11 mouse cellular contexts compared by ENCODE assay signal in the genomic region with DNA sequence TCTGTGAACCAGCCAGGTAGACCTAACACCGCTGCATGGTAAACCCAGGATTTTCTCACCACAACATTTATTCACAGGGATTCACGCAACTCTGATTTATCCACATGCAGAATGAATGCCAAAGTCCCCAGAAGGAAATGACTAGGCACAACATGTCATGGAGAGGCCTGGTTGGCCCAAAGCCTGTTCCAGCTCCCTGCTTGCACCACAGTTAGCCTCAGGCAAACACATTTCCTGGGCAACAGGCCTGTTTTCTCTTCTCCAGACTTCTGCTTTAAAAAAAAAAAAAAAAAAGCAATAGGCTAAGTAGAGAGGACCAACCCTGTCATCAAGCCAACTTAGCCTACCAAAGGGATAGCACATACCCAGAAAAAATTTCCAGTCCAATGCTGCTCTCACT. TPM values are rescaled to one million over a fixed set of nuclear protein-coding genes. Genes with fewer than 3 reads are reported as not detected.
DNase-seq lines count a peak whose midpoint lies in the region; ATAC-seq and TF ChIP-seq lines count a peak whose summit lies in the region.
"Had no signal": no experiment of that assay in that cellular context is flagged by ENCODE, and none has a peak within 500 bp of the region (broad histone marks: within the 10 kb centered on the region; RNA-seq: fewer than 3 reads in every experiment).

No protein-coding gene starts in this region.

- 81% methylated on average over 2 of the region's 2 CpGs for WGBS in neural tube, embryonic 15.5 days
- WGBS in lung, embryonic 16.5 days, result 74% methylated on average over 2 of the region's 2 CpGs

- ATAC-seq in neural tube, embryonic 15.5 days (ENCODE audit: low FRiP score), result no peak
- ATAC-seq in lung, embryonic 16.5 days (ENCODE audit: low read depth), result peak; percentile 57; the same call in 1 of the 2 replicates

- no peak for TF ChIP-seq CTCF in gastrocnemius, adult 2 months (IDR thresholded peaks at IDR 0.05)

- no peaks in the 10 kb centered on the region for H3K9me3 ChIP-seq in neural tube, embryonic 15.5 days (replicated peaks)
- no peaks in the 10 kb centered on the region for H3K9me3 ChIP-seq in lung, embryonic 16.5 days (ENCODE audit: control insufficient read depth, low read length)
- H3K9me3 ChIP-seq: embryonic facial prominence, embryonic 12.5 days; stomach, embryonic 15.5 days had no signal

- H3K27ac ChIP-seq in neural tube, embryonic 15.5 days (replicated peaks), result 0 out of 2 replicates have a peak overlapping the region, but pooled peaks have one; percentile 33
- H3K27ac ChIP-seq in gastrocnemius, adult 2 months, result peak overlapping the region; percentile 79
- H3K27ac ChIP-seq in lung, embryonic 16.5 days (ENCODE audit: low read length), result no peak overlapping the region
- H3K27ac ChIP-seq: embryonic facial prominence, embryonic 12.5 days; liver, embryonic 14.5 days; stomach, embryonic 15.5 days had no signal

- no peaks in the 10 kb centered on the region for H3K36me3 ChIP-seq in neural tube, embryonic 15.5 days
- no peaks in the 10 kb centered on the region for H3K36me3 ChIP-seq in lung, embryonic 16.5 days (ENCODE audit: control insufficient read depth, insufficient read depth, low read length)
- H3K36me3 ChIP-seq: embryonic facial prominence, embryonic 12.5 days; stomach, embryonic 15.5 days had no signal

- intact Hi-C loops in gastrocnemius, adult 2 months (cut with DNase I), result no loop called here

- peak; percentile 36 to 74 for DNase-seq in adrenal gland, adult (ENCODE audit: inconsistent age in 2 of 2, low spot score in 1 of 2)
- no peak for DNase-seq in adrenal gland, adult 18-20 months (ENCODE audit: low spot score in 2 of 2)
- DNase-seq in neural tube, embryonic 10.5 days (ENCODE audit: extremely low spot score, low spot score), result no peak
- peak; percentile 84 for DNase-seq in gastrocnemius, adult 2 months
- no peak for DNase-seq in frontal cortex, postnatal 25 days (ENCODE audit: low spot score in 2 of 2)
- DNase-seq in left cerebral cortex, adult 9 months (ENCODE audit: low spot score in 2 of 2), result no peak

- peaks cover 24% of the 10 kb centered on the region for H3K4me1 ChIP-seq in neural tube, embryonic 15.5 days
- peaks cover 5% of the 10 kb centered on the region for H3K4me1 ChIP-seq in lung, embryonic 16.5 days (replicated peaks; ENCODE audit: control insufficient read depth, insufficient read depth, low read length)
- H3K4me1 ChIP-seq: embryonic facial prominence, embryonic 12.5 days had no signal

- H3K9ac ChIP-seq in neural tube, embryonic 15.5 days (replicated peaks), result no peak overlapping the region
- no peak overlapping the region for H3K9ac ChIP-seq in lung, embryonic 16.5 days (ENCODE audit: low read length)
- H3K9ac ChIP-seq: embryonic facial prominence, embryonic 12.5 days; liver, embryonic 14.5 days; stomach, embryonic 15.5 days had no signal

- H3K4me2 ChIP-seq in neural tube, embryonic 15.5 days, result no peak overlapping the region
- no peak overlapping the region for H3K4me2 ChIP-seq in lung, embryonic 16.5 days (ENCODE audit: low read depth, low read length)
- H3K4me2 ChIP-seq: embryonic facial prominence, embryonic 12.5 days; stomach, embryonic 15.5 days had no signal

- H3K4me3 ChIP-seq in neural tube, embryonic 15.5 days (replicated peaks), result no peak overlapping the region
- H3K4me3 ChIP-seq in gastrocnemius, adult 2 months, result no peak overlapping the region; the same call in 1 of the 2 replicates
- no peak overlapping the region for H3K4me3 ChIP-seq in lung, embryonic 16.5 days (ENCODE audit: low read length)
- H3K4me3 ChIP-seq: embryonic facial prominence, embryonic 12.5 days; stomach, embryonic 15.5 days had no signal

- H3K27me3 ChIP-seq in neural tube, embryonic 15.5 days (replicated peaks), result no peaks in the 10 kb centered on the region
- no peaks in the 10 kb centered on the region for H3K27me3 ChIP-seq in lung, embryonic 16.5 days (ENCODE audit: control insufficient read depth, insufficient read depth, low read depth, low read length)
- H3K27me3 ChIP-seq: embryonic facial prominence, embryonic 12.5 days; stomach, embryonic 15.5 days had no signal

RNA-seq across cellular contexts. Expression of a gene that starts 14.9 kb away (rescaled TPM):
- total RNA-seq in adrenal gland, adult 18-20 months (2021), result 10 to 100 TPM; 16.2 to 25.9 TPM
- polyA plus RNA-seq in neural tube, embryonic 15.5 days (2015; fragmentation: Nextera tagmentation; extraction: Ambion mirVana), result 55.7 and 60.1 TPM in 2 replicates
- 10 to 100 TPM; 19.7 to 24.7 TPM for total RNA-seq in gastrocnemius, adult 2 months (2021)
- polyA plus RNA-seq in lung, embryonic 16.5 days (2015; fragmentation: Nextera tagmentation; extraction: Ambion mirVana), result 24.4 and 28.7 TPM in 2 replicates

RNA-seq across cellular contexts. Expression of a gene that starts 59.6 kb away (rescaled TPM):
- total RNA-seq in adrenal gland, adult 18-20 months (2021), result 10 to 100 TPM; 14.4 to 14.8 TPM
- polyA plus RNA-seq in neural tube, embryonic 15.5 days (2015; fragmentation: Nextera tagmentation; extraction: Ambion mirVana), result 28.6 and 31.2 TPM in 2 replicates
- total RNA-seq in gastrocnemius, adult 2 months (2021), result 1 to 10 TPM; 3.4 to 7.0 TPM
- polyA plus RNA-seq in lung, embryonic 16.5 days (2015; fragmentation: Nextera tagmentation; extraction: Ambion mirVana), result 47.3 and 47.9 TPM in 2 replicates

Comparison
In these comparisons a context has a peak if more than half of its experiments do, and no peak if none do; other contexts are left out.
1. DNase-seq: peak in adrenal gland, adult (2 of 2) and gastrocnemius, adult 2 months (single experiment); none in adrenal gland, adult 18-20 months (0 of 2), neural tube, embryonic 10.5 days (single experiment), frontal cortex, postnatal 25 days (0 of 2) and left cerebral cortex, adult 9 months (0 of 2).